ENCODE assay signal across 21 mouse cellular contexts in the genomic region with DNA sequence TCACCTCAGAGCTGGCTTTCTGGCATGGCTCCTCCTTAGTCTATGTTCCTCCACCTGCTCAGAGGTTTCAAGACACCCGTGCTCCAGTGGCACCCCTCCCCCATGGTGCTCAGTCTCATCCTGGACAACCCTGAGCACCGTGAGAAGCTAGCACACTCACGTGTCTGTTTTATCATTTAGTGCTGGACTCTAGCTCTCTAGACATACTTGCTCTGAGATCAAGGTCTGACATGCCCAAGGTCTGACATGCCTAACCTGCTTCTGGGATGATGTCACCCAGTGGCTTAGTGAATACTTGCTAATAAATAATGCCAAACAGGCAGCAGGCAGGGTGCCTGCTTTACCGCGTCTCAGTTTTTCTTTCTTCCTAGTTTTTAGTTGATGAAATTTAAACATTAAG. TPM values are rescaled to one million over a fixed set of nuclear protein-coding genes. Genes with fewer than 3 reads are reported as not detected.
DNase-seq lines count a peak whose midpoint lies in the region; ATAC-seq and TF ChIP-seq lines count a peak whose summit lies in the region.
"Had no signal": no experiment of that assay in that cellular context is flagged by ENCODE, and none has a peak within 500 bp of the region (broad histone marks: within the 10 kb centered on the region; RNA-seq: fewer than 3 reads in every experiment).

No protein-coding gene starts in this region.

- no peak overlapping the region for H3K27ac ChIP-seq in kidney, embryonic 16.5 days (ENCODE audit: low read length)
- H3K27ac ChIP-seq in intestine, postnatal 0 days (ENCODE audit: low read depth, low read length), result no peak overlapping the region
- H3K27ac ChIP-seq in thymus, adult 2 months (ENCODE audit: control insufficient read depth, insufficient read depth, low read length), result no peak overlapping the region
- H3K27ac ChIP-seq: forebrain, embryonic 12.5 days; heart, embryonic 10.5 days; limb, embryonic 12.5 days; liver, embryonic 14.5 days had no signal

- no peak for TF ChIP-seq CTCF in intestine, postnatal 0 days (IDR thresholded peaks at IDR 0.05; ENCODE audit: low read depth)
- TF ChIP-seq CTCF in thymus, adult 2 months (IDR thresholded peaks at IDR 0.05; ENCODE audit: borderline replicate concordance, control insufficient read depth, extremely low read depth, insufficient read depth, low read length, poor library complexity), result no peak

- H3K9ac ChIP-seq in kidney, embryonic 16.5 days (replicated peaks; ENCODE audit: low read length), result no peak overlapping the region
- no peak overlapping the region for H3K9ac ChIP-seq in intestine, postnatal 0 days (ENCODE audit: low read depth, low read length)
- H3K9ac ChIP-seq: forebrain, embryonic 12.5 days; limb, embryonic 12.5 days; liver, embryonic 14.5 days had no signal

- peaks cover under 1% of the 10 kb centered on the region; the same call in 1 of the 2 replicates for H3K4me1 ChIP-seq in kidney, embryonic 16.5 days (ENCODE audit: insufficient read depth, low read length)
- H3K4me1 ChIP-seq in intestine, postnatal 0 days (replicated peaks; ENCODE audit: control insufficient read depth, insufficient read depth, low read length), result no peaks in the 10 kb centered on the region
- H3K4me1 ChIP-seq in thymus, adult 2 months (replicated peaks; ENCODE audit: control insufficient read depth, insufficient read depth, low read length), result no peaks in the 10 kb centered on the region
- H3K4me1 ChIP-seq: forebrain, embryonic 12.5 days; limb, embryonic 12.5 days had no signal

- no peak overlapping the region for H3K4me2 ChIP-seq in kidney, embryonic 16.5 days (replicated peaks; ENCODE audit: low read depth, low read length)
- H3K4me2 ChIP-seq in intestine, postnatal 0 days (replicated peaks; ENCODE audit: low read depth), result no peak overlapping the region
- H3K4me2 ChIP-seq: forebrain, embryonic 12.5 days; limb, embryonic 12.5 days had no signal

- peaks cover 42% of the 10 kb centered on the region for H3K27me3 ChIP-seq in kidney, embryonic 16.5 days (ENCODE audit: insufficient read depth, low read length)
- peaks cover 39% of the 10 kb centered on the region for H3K27me3 ChIP-seq in intestine, postnatal 0 days (replicated peaks; ENCODE audit: control insufficient read depth, insufficient read depth, low read length)
- H3K27me3 ChIP-seq in thymus, adult 2 months (ENCODE audit: control insufficient read depth, insufficient read depth, low read length), result peaks cover 3% of the 10 kb centered on the region; the same call in 1 of the 2 replicates

- no peak for TF ChIP-seq POLR2A in thymus, adult 2 months (IDR thresholded peaks at IDR 0.05; ENCODE audit: control insufficient read depth, extremely low read depth, insufficient read depth, low read length, poor library complexity)

- ATAC-seq in kidney, embryonic 16.5 days (ENCODE audit: low FRiP score, low TSS enrichment), result peak; percentile 51; the same call in 1 of the 2 replicates
- peak; percentile 88 for ATAC-seq in intestine, postnatal 0 days

- no peaks in the 10 kb centered on the region for H3K36me3 ChIP-seq in kidney, embryonic 16.5 days (ENCODE audit: insufficient read depth, low read length)
- no peaks in the 10 kb centered on the region for H3K36me3 ChIP-seq in intestine, postnatal 0 days (ENCODE audit: control insufficient read depth, insufficient read depth)
- no peaks in the 10 kb centered on the region for H3K36me3 ChIP-seq in thymus, adult 2 months (ENCODE audit: control insufficient read depth, insufficient read depth, low read length)
- H3K36me3 ChIP-seq: forebrain, embryonic 12.5 days; heart, embryonic 10.5 days; limb, embryonic 12.5 days had no signal

- peak; percentile 76 to 85 for DNase-seq in adrenal gland, adult (ENCODE audit: inconsistent age in 2 of 2, low spot score in 1 of 2)
- no peak for DNase-seq in adrenal gland, postnatal 4 days (ENCODE audit: low spot score in 2 of 2)
- no peak for DNase-seq in kidney, adult 11 months
- peak; percentile 60 for DNase-seq in adrenal gland, adult 8-10 months
- no peak for DNase-seq in thymus, adult 2 months
- no peak for DNase-seq in layer of hippocampus, postnatal 14 days (ENCODE audit: low spot score in 2 of 2)
- DNase-seq: cerebellum, postnatal 14 days; embryo, embryonic 11 days; gastrocnemius, postnatal 25 days; kidney, adult 18-20 months; lung, postnatal 10 days; right cerebral cortex, adult 18-20 months; thymus, adult 18-20 months had no signal

- no peaks in the 10 kb centered on the region for H3K9me3 ChIP-seq in kidney, embryonic 16.5 days (ENCODE audit: low read length)
- H3K9me3 ChIP-seq in intestine, postnatal 0 days (ENCODE audit: control insufficient read depth), result no peaks in the 10 kb centered on the region
- H3K9me3 ChIP-seq: forebrain, embryonic 12.5 days; heart, embryonic 10.5 days; limb, embryonic 12.5 days had no signal

- 49% methylated on average over 5 of the region's 5 CpGs for WGBS in kidney, embryonic 16.5 days
- 37% methylated on average over 5 of the region's 5 CpGs for WGBS in intestine, postnatal 0 days
- WGBS in thymus, adult 2 months, result 82% methylated on average over 5 of the region's 5 CpGs

- H3K4me3 ChIP-seq in kidney, embryonic 16.5 days (ENCODE audit: low read length), result no peak overlapping the region
- no peak overlapping the region for H3K4me3 ChIP-seq in intestine, postnatal 0 days (ENCODE audit: low read depth, low read length)
- H3K4me3 ChIP-seq in thymus, adult 2 months (ENCODE audit: control insufficient read depth, insufficient read depth, low read length), result no peak overlapping the region
- H3K4me3 ChIP-seq: forebrain, embryonic 12.5 days; heart, embryonic 10.5 days; limb, embryonic 12.5 days; megakaryocyte, embryonic 14.5 days had no signal

RNA-seq across cellular contexts. Expression of a gene that starts 5.6 kb away (rescaled TPM):
- total RNA-seq in adrenal gland, postnatal 4 days (2021), result 1 to 10 TPM; 1.2 to 1.9 TPM
- polyA plus RNA-seq in kidney, embryonic 16.5 days (2015; fragmentation: Nextera tagmentation; extraction: Ambion mirVana), result 0.32 and 0.49 TPM in 2 replicates
- total RNA-seq in adrenal gland, adult 8-10 months (2022), result 1 to 10 TPM; 3.7 to 9.4 (median 5.6) TPM
- polyA plus RNA-seq in intestine, postnatal 0 days (2015; fragmentation: Nextera tagmentation; extraction: Ambion mirVana), result 0.31 and 0.44 TPM in 2 replicates
- 0.41 and 0.44 TPM in 2 replicates for polyA plus RNA-seq in thymus, adult 2 months (2012; rRNA removed)
- 1 to 10 TPM; 1.1 to 1.2 TPM for total RNA-seq in layer of hippocampus, postnatal 14 days (2021)
- polyA plus RNA-seq: forebrain, embryonic 12.5 days had no signal

RNA-seq across cellular contexts. Expression of a gene that starts 20.3 kb away (rescaled TPM):
- total RNA-seq in adrenal gland, postnatal 4 days (2021), result 1 to 10 TPM; 6.0 to 7.0 TPM
- polyA plus RNA-seq in kidney, embryonic 16.5 days (2015; fragmentation: Nextera tagmentation; extraction: Ambion mirVana), result 1.0 and 1.3 TPM in 2 replicates
- total RNA-seq in adrenal gland, adult 8-10 months (2022), result 10 to 100 TPM in 1 of 4 experiments, 1 to 10 TPM in 3; 1.8 to 11.3 (median 3.1) TPM
- polyA plus RNA-seq in intestine, postnatal 0 days (2015; fragmentation: Nextera tagmentation; extraction: Ambion mirVana), result 0.81 and 0.92 TPM in 2 replicates
- polyA plus RNA-seq in thymus, adult 2 months (2012; rRNA removed), result 0.67 and 0.93 TPM in 2 replicates
- 100 to 1,000 TPM; 112 to 115 TPM for total RNA-seq in layer of hippocampus, postnatal 14 days (2021)
- total RNA-seq: hematopoietic stem cell, adult 5-6 weeks had no signal

Comparison
In these comparisons a context has a peak if more than half of its experiments do, and no peak if none do; other contexts are left out.
1. DNase-seq: peak in adrenal gland, adult (2 of 2) and adrenal gland, adult 8-10 months (single experiment); none in adrenal gland, postnatal 4 days (0 of 2), kidney, adult 11 months (single experiment), thymus, adult 2 months (single experiment) and layer of hippocampus, postnatal 14 days (0 of 2).
2. RNA of a gene that starts 20.3 kb away (total RNA-seq): 112 to 115 TPM in layer of hippocampus, postnatal 14 days; 6.0 to 7.0 TPM in adrenal gland, postnatal 4 days and 1.8 to 11.3 TPM in adrenal gland, adult 8-10 months; every median in the first group is over 4 times any median in the second.